Mouse (Mus musculus) right cerebral cortex, postnatal 36 days (tissue): Measurements from ENCODE around the gene Zmynd15.

Experiments used
- DNase-seq, 2 experiments: peaks; one replicate each; pipeline ENCODE4 v3.0.0; 2022; ENCODE audit warnings: low spot score in 2 of 2, mixed read lengths in 1 of 2

Gene Zmynd15

GRCm38 (mm10) chr11:70504970-70505369, 45.7 kb downstream of the Zmynd15 start, which contains the start of gene Tm4sf5:
TSS of gene Tm4sf5 (plus strand) at chr11:70505244.
- DNase-seq, result no peak

GRCm38 (mm10) chr11:70506385-70506784, 47.2 kb downstream of the Zmynd15 start:
- DNase-seq, result no peak

GRCm38 (mm10) chr11:70506962-70507515, 47.8 kb downstream of the Zmynd15 start:
- DNase-seq, result no peak

DNA sequence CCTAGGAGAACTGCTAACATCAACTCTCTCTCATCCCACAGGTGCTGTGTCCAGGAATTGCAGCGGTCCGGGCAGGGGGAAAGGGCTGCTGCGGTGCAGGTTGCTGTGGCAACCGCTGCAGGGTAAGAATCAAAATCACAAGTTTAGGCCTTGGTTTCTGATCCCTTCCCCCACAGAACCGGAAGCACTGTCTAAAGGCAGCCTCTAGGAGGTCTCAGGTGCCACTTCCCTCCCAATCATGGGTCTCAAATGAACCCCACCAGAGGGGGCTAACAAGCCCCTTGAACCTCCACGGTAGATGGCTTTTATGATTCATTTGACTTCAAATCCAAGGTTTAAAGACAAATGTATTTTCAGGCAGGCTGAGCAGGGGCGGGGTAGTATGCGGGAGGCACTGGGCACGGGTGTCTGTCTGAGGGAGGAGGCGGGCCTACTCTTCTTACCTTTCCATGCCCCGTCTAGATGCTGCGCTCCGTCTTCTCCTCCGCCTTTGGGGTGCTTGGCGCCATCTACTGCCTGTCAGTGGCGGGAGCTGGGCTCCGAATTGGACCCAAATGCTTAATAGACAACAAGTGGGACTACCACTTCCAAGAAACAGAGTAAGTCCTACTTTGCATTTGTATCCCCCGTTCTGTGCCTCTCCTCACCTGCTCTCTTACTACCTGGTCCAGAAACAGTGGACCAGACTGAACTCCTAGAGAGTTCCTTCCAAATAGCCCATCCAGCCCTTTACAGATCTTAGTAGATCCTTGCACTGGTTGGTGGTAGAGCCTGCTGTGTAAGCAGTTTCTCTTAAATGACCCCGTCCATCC, 50.7 kb downstream of the Zmynd15 start:
- DNase-seq, result peak in 1 of 2 experiments; percentile 22

DNA sequence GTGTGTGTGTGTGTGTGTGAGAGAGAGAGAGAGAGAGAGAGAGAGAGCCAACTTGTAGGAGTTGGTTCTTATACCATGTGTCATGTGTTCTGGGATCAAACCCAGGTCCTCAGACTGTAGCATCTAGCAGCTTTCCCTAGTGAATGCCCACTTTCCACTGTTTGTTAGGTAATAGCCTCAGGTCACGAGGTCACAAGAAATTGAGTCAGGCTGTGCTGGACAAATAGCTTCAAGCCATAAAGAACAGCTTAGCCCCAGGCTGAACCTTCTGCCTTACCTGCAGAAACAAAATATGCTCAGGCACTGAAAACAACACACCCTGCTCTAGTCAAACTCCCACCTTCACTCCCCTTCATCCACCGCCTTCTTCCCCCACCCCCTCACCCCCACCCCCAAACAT, 52.0 kb downstream of the Zmynd15 start:
- no peak for DNase-seq

DNA sequence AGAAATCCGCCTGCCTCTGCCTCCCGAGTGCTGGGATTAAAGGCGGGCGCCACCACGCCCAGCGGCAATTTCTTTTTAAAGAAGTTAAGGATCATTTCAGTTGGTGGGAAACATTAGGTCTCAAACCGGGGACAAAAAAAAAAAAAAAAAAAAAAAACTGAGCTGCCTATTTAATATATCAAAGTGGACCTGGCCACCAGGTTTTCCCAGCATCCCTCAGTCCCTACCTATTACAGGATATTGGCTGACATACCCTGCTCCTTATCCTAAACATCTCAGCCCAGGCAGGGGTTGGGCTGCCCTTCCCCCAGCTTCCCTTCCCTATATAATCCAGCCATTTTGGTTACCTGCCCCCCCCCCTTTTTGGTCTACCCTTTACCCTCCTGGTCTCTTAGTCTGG, 52.6 kb downstream of the Zmynd15 start:
- no peak for DNase-seq

- no peak for DNase-seq
Measured at GRCm38 (mm10) chr11:70512709-70513342, 53.6 kb downstream of the Zmynd15 start.

DNA sequence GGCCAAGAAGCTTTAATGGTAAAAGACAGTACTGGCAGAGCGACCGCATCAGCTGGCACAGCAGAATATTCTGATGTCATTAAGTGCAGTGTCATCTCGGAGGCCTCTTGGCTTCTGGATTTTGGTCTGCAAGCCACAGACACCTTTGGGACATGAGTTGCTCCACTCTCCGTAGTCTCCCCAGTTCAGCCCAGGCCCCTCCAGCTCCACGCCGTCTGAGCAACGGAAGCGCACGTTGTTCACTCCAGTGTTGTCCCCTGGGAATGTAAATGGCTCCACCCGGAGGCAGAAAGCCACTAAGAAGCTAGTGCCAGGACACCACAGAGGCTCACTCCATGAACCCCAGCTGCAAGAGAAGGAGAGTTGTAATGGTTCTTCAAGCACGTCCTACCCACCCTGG, 54.3 kb downstream of the Zmynd15 start:
- no peak for DNase-seq

DNA sequence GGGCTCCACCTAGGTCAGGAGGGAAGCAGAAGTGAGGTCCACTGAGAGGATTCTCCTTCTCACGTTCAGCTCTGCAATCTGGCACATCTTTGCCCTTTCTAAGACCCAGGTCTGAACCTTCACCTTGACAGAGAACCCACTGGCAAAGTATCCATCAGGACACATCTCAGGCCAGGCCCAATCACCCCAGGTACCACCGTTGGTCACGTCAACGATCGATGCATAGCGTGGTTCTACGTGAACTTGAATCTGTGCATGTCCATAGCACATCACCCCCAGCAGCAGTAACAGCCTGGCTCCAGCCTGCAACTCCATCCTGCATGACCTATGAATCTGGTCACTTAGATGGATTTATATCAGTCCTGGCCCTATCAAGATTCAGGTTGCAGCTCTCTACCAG, 55.1 kb downstream of the Zmynd15 start, which contains the start of gene Vmo1:
Gene Vmo1 (minus strand): TSS at position 329 of the 400 bp plus-strand sequence.
- DNase-seq, result no peak
